Mouse (Mus musculus) layer of hippocampus, adult 2 months (tissue): ENCODE results near the gene Atp7b. TPM values are rescaled to one million over a fixed set of nuclear protein-coding genes. Genes with fewer than 3 reads are reported as not detected.

ENCODE experiments used
- DNase-seq, 2 experiments: peaks; one replicate each; pipeline ENCODE4 v3.0.0; 2022; ENCODE audit warnings: low spot score in 2 of 2
- H3K27ac ChIP-seq: fragments of 200-600 bp; 2 replicates; pipeline ENCODE4 v1.8.1; 2022
- H3K4me3 ChIP-seq: fragments of 200-600 bp; 2 replicates; pipeline ENCODE4 v1.8.1; 2022; ENCODE audit warnings: mild to moderate bottlenecking
- CTCF ChIP-seq: fragments of 200-600 bp; conservative IDR thresholded peaks from 2 replicates; pipeline ENCODE4 v1.8.1; 2022; ENCODE audit warnings: antibody characterized with exemption, mild to moderate bottlenecking, moderate library complexity
- total RNA-seq, 2 experiments: library from RNA; stranded (reverse); gene quantifications; 2 replicates each; pipeline ENCODE4 v1.2.3; 2021

Atp7b gene
- total RNA-seq, 2 experiments from 2014 or later: 2.3 to 2.4 TPM

DNA sequence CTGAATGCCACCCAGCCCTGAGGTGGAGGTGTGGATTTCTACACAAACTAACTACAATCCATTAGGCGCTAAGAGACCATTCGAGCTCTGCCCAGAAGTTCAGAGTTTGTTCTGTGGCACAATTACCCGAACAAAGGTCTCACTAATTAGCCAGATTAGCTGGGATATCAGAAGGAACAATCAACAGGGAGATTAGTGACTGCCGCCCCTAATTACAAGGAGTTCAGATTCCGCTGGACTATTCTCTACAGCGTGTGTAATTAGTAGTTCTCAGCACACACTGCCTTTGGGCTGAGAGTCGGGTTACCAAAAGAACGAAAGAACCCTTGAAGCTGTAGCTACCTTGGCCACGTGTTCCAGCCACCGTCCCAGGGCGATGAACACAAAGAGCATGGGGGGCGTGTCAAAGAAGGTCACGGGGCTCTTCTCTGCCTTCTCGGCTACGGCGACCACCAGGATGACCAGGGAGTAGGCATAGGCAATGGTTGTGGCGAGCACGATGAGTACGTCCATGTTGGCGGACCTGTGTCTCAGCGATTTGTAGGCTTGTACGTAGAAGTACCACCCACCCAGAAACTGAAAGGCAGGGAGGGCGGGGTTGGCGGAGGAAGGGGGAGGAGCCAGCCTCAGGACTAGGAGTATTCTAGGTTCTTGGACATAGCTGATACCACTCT is 46.9 kb downstream of the Atp7b start:
- Histone ChIP-seq H3K27ac (no peak overlapping the region), H3K4me3 (peak overlapping the region; percentile 45)
- no peak for DNase-seq
- TF ChIP-seq CTCF: no peak

DNA sequence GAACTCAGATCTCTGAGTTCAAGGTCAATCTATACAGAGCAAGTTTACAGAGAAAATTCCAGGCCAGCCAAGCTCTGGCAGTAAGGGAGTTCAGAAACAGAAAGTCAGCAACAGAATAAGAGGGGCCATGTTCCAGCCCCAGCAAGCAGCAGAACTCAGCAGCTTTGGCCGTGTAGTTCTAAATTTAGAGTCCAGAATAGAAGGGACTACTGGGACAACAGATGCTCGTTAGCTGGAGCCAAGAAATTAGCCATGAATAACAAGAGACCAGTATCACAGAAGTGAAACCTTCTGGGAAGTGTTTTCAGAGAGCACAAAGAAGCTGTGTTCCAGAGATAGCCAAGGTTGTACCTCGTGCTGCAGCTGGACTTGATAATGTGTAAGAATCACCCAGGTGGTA is 50.7 kb downstream of the Atp7b start:
- DNase-seq: no peak
- Histone ChIP-seq H3K4me3 (no peak overlapping the region), H3K27ac (no peak overlapping the region)
- no peak for TF ChIP-seq CTCF

DNA sequence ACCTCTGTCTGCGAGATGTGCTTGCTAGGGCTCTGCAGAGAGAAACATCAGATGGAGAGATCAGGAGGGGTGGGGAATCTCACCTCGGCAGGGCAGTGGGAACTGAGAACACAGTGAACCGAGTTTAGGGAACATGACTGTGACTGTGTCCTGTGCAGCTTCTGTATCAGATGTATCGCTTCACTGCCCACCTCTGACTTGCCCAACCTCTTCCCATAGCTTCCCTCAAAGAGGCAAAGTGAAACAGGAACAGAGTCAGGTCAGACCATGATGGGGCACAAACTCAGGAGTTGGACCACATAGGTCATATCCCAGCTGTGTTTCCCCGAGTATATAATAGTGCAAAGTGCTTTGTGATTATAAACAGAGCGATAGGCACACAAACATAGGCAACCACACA is 53.7 kb downstream of the Atp7b start:
- Histone ChIP-seq H3K27ac (no peak overlapping the region), H3K4me3 (no peak overlapping the region)
- no peak for DNase-seq
- TF ChIP-seq CTCF: no peak

DNA sequence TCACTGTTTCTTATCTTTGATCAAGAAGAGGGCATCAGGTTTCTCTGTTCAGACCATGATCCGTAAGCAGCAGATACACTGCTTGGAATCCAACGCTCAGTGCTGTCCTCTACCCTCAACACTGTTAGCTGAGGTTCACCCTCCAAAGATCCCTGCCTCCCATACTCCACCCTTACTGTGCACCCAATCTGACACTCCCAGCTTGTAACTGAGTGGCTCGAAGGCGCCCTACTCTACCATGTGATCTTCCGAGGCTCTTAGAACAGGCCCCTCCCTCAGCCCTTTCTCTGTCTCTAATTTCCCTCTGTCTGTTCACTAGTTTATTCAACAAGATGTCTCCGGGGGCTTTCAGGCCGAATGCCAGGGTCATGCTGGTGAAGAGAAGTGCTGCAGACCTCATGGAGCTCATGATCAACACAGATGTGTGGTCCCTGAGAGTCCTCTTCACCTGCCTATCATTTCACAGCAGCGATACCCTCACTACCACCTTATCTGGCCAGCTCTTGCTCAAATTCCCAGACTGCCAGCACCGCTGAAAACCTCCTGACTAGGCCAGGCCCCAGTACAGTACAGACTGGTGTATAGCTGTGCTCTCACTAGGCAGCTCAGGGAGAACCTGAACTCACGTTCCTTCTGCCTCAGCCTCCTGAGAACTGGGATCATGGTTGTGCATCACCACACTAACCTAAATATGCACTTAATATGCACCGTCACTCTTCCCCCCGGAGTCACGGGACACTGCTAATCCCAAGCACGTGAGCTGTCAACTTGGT is 55.2 kb downstream of the Atp7b start:
- no peak overlapping the region for H3K27ac ChIP-seq
- H3K4me3 ChIP-seq: no peak overlapping the region
- no peak for DNase-seq
- TF ChIP-seq CTCF: no peak

DNA sequence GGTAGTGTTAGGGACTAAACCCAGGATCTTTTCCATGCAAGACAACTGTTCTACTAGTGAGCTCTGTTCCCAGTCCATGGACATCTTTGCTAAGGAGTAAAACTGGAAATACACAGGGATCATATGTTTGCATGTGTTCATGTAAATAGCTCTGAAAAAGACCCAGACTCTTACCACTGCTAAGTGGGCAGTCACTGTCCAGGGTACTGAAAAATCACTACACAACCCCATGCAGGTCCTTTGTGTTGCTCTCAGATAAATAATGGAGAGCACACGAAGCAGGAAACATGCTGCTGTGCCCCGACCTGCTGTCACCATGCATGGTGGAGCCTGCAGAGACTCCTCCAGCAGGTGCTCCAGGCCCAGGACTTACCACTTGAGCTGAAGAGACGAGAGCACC is 64.9 kb downstream of the Atp7b start:
- no peak overlapping the region for H3K27ac ChIP-seq
- no peak for TF ChIP-seq CTCF
- no peak overlapping the region for H3K4me3 ChIP-seq
- no peak for DNase-seq

DNA sequence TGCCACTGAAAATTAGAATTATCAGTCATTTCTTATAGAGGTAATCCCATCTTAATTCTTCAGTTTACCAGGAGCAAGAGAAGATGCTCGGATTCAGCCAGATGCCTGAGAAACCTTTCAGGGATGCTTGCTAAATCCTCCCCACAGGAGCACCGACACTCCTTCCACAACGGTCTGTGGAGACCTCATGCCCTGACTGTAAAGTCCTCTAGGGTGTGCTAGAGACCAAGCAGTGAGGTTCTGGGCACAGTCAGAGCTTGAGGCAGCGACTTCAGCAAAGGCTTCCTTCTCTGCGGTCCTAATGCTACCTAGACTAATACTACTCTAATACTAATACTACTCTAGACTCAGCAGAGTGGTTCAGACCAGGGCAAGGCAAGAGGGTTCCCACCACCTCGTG is 67.9 kb downstream of the Atp7b start:
- Histone ChIP-seq H3K4me3 (no peak overlapping the region), H3K27ac (no peak overlapping the region)
- peak; percentile 94 for TF ChIP-seq CTCF
- DNase-seq: peak; percentile 64 to 66

DNA sequence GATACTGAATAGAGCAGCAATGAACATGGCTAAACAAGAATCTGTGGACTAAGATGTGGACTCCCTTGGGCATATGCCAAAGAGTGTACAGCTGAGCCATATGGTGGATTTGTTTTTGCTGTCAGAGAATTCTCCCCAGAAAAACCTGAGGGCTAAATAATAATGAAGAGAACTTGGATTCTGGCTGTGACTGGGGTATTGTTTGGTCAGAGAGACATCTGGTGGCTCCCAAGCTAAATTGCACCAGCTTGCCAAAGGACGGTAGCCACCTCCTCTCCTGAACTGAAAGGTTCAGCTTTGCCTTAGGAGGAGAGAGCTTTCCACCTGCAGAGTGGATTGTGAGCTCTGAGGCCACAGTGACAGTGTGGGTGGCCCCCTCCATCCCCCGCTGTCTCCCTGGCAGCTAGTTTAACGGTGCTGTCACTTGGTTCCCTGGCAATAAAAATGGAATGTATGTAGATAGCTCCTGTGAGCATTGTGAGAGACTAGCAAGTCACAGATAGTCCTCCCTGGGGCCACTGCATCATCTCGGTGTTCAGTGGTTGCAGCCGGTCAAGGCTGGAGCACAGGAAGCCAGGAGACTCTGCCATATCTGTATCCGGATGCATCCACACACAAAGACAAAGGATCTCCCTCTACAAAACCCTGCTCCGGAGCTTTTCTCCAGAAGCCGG is 78.3 kb downstream of the Atp7b start:
- Histone ChIP-seq H3K4me3 (no peak overlapping the region), H3K27ac (no peak overlapping the region)
- TF ChIP-seq CTCF: peak; percentile 78
- peak; percentile 27 to 54 for DNase-seq

DNA sequence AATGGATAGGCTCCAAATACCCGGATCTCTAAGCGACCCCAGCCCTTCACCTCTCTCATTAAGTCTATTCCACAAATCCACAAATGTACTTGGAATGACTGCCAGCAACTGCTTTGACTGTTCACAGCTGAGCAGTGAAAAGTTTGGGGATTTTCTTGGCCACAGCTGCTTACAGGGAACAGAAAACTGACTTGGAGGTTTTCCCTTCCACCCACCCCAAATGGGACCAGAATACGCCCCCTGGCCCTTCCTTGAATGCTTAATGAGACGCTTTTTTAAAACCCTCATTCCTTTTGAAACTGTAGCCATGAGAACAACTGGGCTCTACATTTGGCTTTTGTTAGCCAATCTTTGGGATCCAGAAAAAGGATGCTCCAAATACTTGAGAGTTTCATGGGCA is 81.9 kb downstream of the Atp7b start:
- peak overlapping the region; percentile 72 for H3K27ac ChIP-seq
- TF ChIP-seq CTCF: no peak
- DNase-seq: peak; percentile 14 to 60
- no peak overlapping the region for H3K4me3 ChIP-seq

DNA sequence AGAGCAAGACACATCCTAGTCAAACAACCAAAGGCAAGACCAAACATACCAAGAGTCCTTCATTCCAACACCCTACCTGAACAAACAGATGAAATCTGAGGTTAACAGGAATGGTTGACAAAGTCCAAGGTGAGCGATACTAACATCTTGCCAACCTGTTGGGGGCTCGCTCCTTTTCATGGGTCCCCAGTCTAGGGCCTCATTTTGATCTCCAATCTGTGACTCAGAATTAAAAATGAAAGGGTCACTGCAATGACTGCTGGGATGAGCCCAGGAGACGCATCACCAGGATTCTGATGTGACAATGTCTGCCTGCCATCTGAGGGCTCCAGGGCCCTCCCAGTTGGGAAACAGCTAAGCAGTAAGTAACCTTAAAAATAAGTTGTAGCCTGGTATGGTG is 90.6 kb downstream of the Atp7b start, which contains the start of gene Ccdc70:
Gene Ccdc70, plus strand, starts transcription at position 301 of the 400 bp plus-strand sequence.
- TF ChIP-seq CTCF: no peak
- Histone ChIP-seq H3K27ac (no peak within 1 kb of the TSS), H3K4me3 (no peak within 1 kb of the TSS)
- no peak for DNase-seq

DNA sequence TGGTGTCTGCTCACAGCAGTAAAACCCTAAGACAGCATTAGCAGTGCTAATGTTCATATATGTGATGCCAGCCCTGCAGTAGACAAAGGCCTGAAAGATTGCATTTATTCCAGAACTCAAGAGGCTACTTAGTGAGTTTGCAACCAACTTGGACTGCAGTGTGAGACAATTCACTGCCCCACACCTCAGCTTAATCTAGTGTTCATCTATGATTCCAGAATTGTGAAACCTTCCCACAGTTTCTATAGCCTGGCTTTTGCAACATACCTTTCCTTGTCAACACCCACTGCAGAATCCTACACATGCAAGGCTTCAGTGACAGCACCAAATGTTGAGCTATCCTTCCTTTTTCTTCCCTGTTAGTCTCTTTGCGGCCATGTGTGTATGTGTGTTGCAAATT is 93.5 kb downstream of the Atp7b start:
- Histone ChIP-seq H3K27ac (no peak overlapping the region), H3K4me3 (no peak overlapping the region)
- DNase-seq: no peak
- no peak for TF ChIP-seq CTCF

DNA sequence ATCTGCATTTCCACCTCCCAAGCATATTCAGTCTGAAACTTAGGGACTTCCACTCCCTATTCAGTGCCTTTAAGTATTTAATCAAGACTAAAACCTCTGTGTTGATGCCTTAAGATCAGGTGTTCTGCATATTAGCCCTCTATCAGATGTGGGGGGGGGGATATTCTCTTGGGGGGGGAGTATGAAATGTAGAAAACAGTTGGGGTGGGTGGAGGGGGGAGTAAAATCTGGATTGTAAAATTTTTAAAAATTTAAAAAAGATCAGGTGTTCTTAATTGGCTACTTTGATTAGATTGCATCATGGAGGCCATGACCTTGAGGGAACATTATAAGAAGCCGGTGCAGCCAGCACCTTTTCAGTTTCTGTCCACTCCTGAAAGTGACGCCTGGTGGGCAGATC is 101.7 kb downstream of the Atp7b start, which contains the start of gene Fam90a1a:
Gene Fam90a1a, plus strand, starts transcription at position 301 of the 400 bp plus-strand sequence.
- no peak for TF ChIP-seq CTCF
- DNase-seq: no peak

DNA sequence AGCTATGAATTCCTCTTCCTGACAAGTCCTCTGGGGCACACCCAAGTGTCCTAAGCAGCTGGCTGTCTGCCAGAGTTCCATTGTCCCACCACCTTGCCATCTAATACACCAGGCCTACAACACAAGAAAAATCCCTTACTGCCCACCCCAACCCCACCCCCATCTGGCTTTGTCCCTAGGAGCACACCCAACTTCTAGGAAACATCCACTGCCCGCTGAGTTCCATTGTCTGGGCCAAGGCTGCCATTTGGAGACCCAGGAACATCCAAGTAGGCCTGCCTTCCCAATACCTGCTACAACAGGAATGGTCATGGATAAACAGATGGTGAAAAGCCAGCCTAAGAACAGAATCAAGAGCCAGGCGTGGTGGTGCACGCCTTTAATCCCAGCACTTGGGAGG is 103.8 kb downstream of the Atp7b start:
- Histone ChIP-seq H3K27ac (no peak overlapping the region), H3K4me3 (no peak overlapping the region)
- DNase-seq: no peak
- no peak for TF ChIP-seq CTCF

More for the DNA sequence above, 101.7 kb downstream of the Atp7b start, which contains the start of gene Fam90a1a:
- no peak within 1 kb of the TSS for H3K27ac ChIP-seq
- no peak within 1 kb of the TSS for H3K4me3 ChIP-seq

DNA sequence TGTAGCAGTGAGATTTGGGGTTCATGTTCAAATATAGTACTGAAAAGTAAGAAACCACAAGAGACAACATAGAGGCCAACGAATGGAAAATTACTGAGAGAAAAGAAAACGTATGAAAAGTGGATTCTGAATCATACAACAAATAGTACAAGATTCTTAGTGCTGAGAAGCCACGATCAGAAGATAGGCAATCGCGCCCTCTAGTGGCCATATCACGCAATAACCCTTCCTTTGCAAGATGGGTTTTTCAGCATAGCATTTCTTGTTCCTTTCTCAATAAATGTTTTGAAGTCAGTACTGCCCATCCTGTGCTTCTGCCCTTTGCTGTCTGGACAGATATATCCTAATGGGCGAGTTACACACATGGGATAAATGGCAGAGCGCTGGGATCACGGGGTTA is 104.8 kb downstream of the Atp7b start:
- no peak overlapping the region for H3K27ac ChIP-seq
- no peak overlapping the region for H3K4me3 ChIP-seq
- DNase-seq: peak; percentile 11 to 56
- peak; percentile 89 for TF ChIP-seq CTCF
